Mouse (Mus musculus) lung, postnatal 0 days (tissue): ENCODE data around the gene Decr2. TPM values are rescaled to one million over a fixed set of nuclear protein-coding genes. Genes with fewer than 3 reads are reported as not detected.

Source experiments
- ATAC-seq: fragments of 200-750 bp; cut with Nextera tagmentation; 2 replicates; pipeline ENCODE4 v1.8.0; 2017; ENCODE audit warnings: moderate library complexity
- DNase-seq: peaks from one replicate; pipeline ENCODE4 v3.0.0-alpha.2; 2016; ENCODE audit warnings: low spot score
- H3K27ac ChIP-seq: fragments of 300-500 bp; sonication (generic); 2 replicates; pipeline ENCODE4 v1.5.1; 2014; ENCODE audit warnings: antibody characterized with exemption, mild to moderate bottlenecking, low read length, mixed read lengths
- H3K27me3 ChIP-seq: fragments of 300-500 bp; sonication (generic); replicated peaks from 2 replicates; pipeline ENCODE4 v1.6.1; 2014; ENCODE audit warnings: low read length, mixed read lengths; ENCODE audit not compliant: insufficient read depth
- H3K36me3 ChIP-seq: fragments of 300-500 bp; sonication (generic); 2 replicates; pipeline ENCODE4 v1.6.1; 2014; ENCODE audit warnings: low read length, mixed read lengths; ENCODE audit not compliant: insufficient read depth
- H3K4me1 ChIP-seq: fragments of 300-500 bp; sonication (generic); 2 replicates; pipeline ENCODE4 v1.6.1; 2014; ENCODE audit warnings: antibody characterized with exemption, low read depth, low read length, mixed read lengths; ENCODE audit not compliant: insufficient read depth
- H3K4me2 ChIP-seq: fragments of 300-500 bp; sonication (generic); replicated peaks from 2 replicates; pipeline ENCODE4 v1.6.1; 2014; ENCODE audit warnings: low read depth, mild to moderate bottlenecking, low read length, moderate library complexity, mixed read lengths
- H3K4me3 ChIP-seq: fragments of 300-500 bp; sonication (generic); 2 replicates; pipeline ENCODE4 v1.5.1; 2014; ENCODE audit warnings: low read depth, low read length
- H3K9ac ChIP-seq: fragments of 300-500 bp; sonication (generic); replicated peaks from 2 replicates; pipeline ENCODE4 v1.6.1; 2014; ENCODE audit warnings: low read depth, mild to moderate bottlenecking
- H3K9me3 ChIP-seq: fragments of 300-500 bp; sonication (generic); 2 replicates; pipeline ENCODE4 v1.6.1; 2016; ENCODE audit warnings: low read length, mixed read lengths
- CTCF ChIP-seq: IDR thresholded peaks from 2 replicates; pipeline ENCODE4 v1.5.1; 2016; ENCODE audit warnings: antibody characterized with exemption, mild to moderate bottlenecking
- EP300 ChIP-seq: IDR thresholded peaks from 2 replicates; pipeline ENCODE4 v1.6.1; 2016; ENCODE audit warnings: antibody characterized with exemption, mild to moderate bottlenecking, control low read depth
- WGBS: fragments of 180-500 bp; shearing (Covaris S2); extraction: QIAGEN DNeasy Blood & Tissue Kit; methylation state at CpG from one replicate; pipeline ENCODE4 v1.1.7; 2014; 5-methylcytosine and 5-hydroxymethylcytosine counted together
- polyA plus RNA-seq: library from polyadenylated mRNA; unstranded; fragments of >200 nt; fragmentation: Nextera tagmentation; extraction: Ambion mirVana; gene quantifications from 2 replicates; pipeline ENCODE4 v1.2.1, GENCODE M21; 2015

Gene Decr2
- 18.7 and 23.8 TPM in 2 replicates for polyA plus RNA-seq

DNA sequence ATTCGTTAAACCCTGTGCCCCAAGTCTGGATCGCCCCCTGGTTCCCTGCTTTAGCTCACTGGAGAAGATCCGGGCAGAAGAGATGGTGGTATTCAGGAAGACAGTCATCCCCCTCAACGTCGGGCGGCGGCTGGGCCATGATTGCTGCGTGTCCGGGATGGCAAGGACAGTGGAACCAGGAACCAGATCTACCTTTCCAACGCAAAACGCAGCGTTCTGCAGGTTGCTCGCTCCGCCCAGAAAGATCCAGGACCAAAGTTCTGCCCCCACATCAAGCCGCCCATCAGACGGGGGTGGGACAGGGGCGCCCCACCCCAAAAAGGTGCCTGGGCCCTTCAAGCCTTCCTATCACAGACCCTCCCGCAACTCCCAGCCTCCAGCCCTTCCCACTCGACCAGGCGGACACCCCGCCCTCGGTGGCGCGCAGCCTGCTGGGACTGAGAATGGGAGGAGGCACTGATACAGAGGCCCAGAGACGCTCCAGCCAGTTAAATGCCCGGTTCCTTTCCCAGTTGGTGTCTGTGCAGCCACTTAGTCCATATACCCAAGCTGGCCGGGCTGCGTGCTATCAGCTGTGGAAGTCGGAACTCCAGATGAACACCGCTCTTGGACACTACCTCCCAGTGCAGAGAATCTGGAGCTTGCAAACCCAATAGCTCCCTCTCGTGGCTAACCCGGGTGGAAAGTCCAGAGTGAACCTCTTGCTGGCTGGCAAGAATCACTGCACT is at the start of gene Decr2:
Gene Decr2 (minus strand): TSS at position 433 of the 728 bp plus-strand sequence.
- 1% methylated on average over 32 of the region's 32 CpGs for WGBS
- H3K9ac ChIP-seq: peak within 1 kb of the TSS; percentile 58
- DNase-seq (peak; percentile 95), ATAC-seq (peak; percentile 97)
- peak within 1 kb of the TSS; percentile 62 for H3K4me3 ChIP-seq
- TF ChIP-seq CTCF (peak; percentile 91), EP300 (no peak)
- H3K4me2 ChIP-seq: peak within 1 kb of the TSS; percentile 71
- peak within 1 kb of the TSS; percentile 68 for H3K27ac ChIP-seq
- H3K27me3 ChIP-seq: no peaks in the 10 kb centered on the region
- H3K4me1 ChIP-seq: no peaks in the 10 kb centered on the region
- no peaks in the 10 kb centered on the region for H3K9me3 ChIP-seq
- H3K36me3 ChIP-seq: no peaks in the 10 kb centered on the region

DNA sequence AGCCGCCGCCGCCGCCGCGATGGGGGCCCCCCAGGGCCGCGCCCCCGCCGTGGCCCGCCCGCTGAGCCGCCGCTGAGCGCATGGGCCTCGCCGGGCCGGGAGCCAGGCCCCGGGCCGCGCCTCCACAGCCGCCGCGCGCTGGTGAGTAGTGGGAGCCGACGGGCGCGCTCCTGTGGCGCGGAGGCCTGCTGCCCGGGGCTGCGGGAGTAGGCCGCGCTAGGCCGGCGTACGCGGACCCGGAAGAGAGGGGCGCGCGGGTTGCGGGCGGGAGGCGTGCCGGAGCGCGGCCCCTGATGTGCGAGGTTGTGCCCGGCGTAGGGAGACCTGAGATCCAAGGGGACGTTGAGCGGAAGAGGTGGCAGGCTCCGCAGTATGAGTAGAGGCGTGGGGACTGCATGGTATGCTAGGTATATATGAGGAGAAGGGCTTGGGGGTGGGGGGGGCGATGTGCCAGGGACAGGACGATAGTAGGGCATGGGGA is 48.8 kb upstream of the Decr2 start:
- WGBS: 0% methylated on average over 46 of the region's 58 CpGs
- no peaks in the 10 kb centered on the region for H3K4me1 ChIP-seq
- H3K4me2 ChIP-seq: peak overlapping the region; percentile 79
- H3K4me3 ChIP-seq: peak overlapping the region; percentile 85
- peak overlapping the region; percentile 92 for H3K9ac ChIP-seq
- DNase-seq (peak; percentile 68), ATAC-seq (peak; percentile 73)
- no peaks in the 10 kb centered on the region for H3K9me3 ChIP-seq
- H3K36me3 ChIP-seq: 0 out of 2 replicates have a peak, but pooled peaks cover 8% of the 10 kb centered on the region
- no peaks in the 10 kb centered on the region for H3K27me3 ChIP-seq
- peak overlapping the region; percentile 93 for H3K27ac ChIP-seq
- TF ChIP-seq EP300: no peak
- TF ChIP-seq CTCF: no peak

DNA sequence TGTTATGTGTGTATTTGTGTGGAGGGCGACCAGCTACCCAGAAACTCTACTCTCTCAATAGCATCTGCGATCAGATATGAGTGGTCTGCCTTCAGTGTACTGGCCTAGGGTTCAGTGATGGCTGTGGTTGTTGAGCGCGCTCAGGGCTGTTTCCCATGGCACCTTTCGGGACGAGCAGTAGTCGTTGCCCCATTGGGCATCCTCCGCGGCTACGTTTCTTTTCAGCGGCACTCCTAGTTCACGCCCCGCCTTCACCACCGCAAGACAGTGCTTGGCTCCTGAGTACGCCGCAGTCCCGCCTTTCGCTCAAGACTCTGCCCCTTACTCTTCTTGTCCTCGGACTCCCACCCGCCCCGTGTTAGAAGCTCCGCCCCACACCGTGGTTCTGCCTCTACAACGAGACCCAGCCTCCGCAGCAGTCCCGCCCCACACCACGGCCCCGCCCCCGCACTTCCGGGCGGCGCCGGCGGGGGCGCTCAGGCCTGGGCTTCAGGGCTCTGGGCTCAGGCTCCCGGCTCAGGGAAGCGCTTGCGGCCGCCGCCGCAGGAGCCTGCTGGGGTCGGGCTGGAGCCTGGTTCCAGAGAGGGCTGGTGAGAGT is 48.2 kb upstream of the Decr2 start, which contains the start of gene Axin1:
Gene Axin1 (plus strand): TSS at position 450 of the 598 bp plus-strand sequence.
- Histone ChIP-seq H3K4me3 (peak within 1 kb of the TSS; percentile 85), H3K4me1 (no peaks in the 10 kb centered on the region), H3K9ac (peak within 1 kb of the TSS; percentile 92), H3K27ac (peak within 1 kb of the TSS; percentile 93), H3K4me2 (peak within 1 kb of the TSS; percentile 79), H3K36me3 (0 out of 2 replicates have a peak, but pooled peaks cover 7% of the 10 kb centered on the region), H3K27me3 (no peaks in the 10 kb centered on the region), H3K9me3 (no peaks in the 10 kb centered on the region)
- ATAC-seq: peak; percentile 98
- peak; percentile 97 for DNase-seq
- WGBS: under 1% methylated on average over 34 of the region's 42 CpGs
- no peak for TF ChIP-seq EP300
- peak; percentile 71 for TF ChIP-seq CTCF

DNA sequence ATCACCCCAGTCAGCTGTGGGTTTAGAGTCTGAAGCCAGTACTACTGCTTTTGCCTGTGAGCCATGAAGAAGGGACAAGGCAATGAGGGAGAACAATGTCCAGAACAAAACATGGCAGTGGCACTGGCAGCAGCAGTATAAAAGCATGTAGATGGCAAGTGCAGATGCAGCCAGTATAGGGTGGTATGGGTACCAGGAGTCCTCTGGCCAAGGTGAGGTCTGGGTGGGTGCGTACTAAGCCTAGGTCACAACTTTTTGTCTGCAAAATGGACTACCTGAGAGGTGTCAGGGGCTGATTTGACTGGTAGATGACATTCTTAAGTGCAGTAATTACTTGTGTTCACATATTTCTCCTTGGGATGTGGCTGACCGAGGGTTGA is 47.6 kb upstream of the Decr2 start:
- 0 out of 2 replicates have a peak overlapping the region, but pooled peaks have one; percentile 93 for H3K27ac ChIP-seq
- TF ChIP-seq CTCF (no peak), EP300 (no peak)
- DNase-seq: no peak
- H3K4me2 ChIP-seq: peak overlapping the region; percentile 79; the same call in 1 of the 2 replicates
- H3K4me3 ChIP-seq: no peak overlapping the region
- H3K36me3 ChIP-seq: 0 out of 2 replicates have a peak, but pooled peaks cover 1% of the 10 kb centered on the region
- H3K4me1 ChIP-seq: no peaks in the 10 kb centered on the region
- 62% methylated on average over 2 of the region's 2 CpGs for WGBS
- peak overlapping the region; percentile 92; the same call in 1 of the 2 replicates for H3K9ac ChIP-seq
- ATAC-seq: no peak
- H3K27me3 ChIP-seq: no peaks in the 10 kb centered on the region
- H3K9me3 ChIP-seq: no peaks in the 10 kb centered on the region

DNA sequence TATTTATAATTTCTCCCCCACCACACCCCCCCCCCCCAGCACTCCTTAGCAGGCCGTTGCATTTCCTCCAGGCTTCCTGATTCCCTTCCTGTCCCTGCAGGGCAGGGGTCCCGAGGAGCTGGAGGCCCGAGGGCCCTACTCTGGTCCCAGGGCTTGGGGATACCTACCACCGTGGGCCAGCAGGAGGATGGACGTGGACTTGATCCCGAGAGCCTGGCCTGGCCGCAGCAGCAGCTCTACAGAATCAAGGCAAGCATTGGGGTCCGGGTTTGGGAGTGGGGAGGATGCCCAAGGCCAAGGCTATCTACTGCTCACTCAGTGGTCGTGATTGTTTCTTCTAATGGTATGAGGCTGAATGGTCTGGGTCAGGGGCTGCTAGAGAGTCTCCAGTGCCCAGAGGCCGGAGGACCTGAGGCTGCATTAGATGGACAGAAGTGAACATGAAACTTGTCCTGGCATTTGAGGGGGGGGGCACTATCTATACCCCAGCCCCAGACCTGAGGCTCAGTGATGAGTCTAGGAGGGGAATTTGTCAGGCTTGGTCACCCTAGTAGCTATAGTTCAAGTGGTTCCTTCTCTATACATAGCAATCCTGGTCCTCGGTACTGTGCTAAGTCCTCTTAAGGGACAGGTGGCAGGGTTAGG is 47.1 kb upstream of the Decr2 start:
- DNase-seq (no peak), ATAC-seq (no peak)
- Histone ChIP-seq H3K36me3 (no peaks in the 10 kb centered on the region), H3K4me3 (no peak overlapping the region), H3K27ac (no peak overlapping the region), H3K4me1 (no peaks in the 10 kb centered on the region), H3K27me3 (no peaks in the 10 kb centered on the region), H3K4me2 (no peak overlapping the region), H3K9me3 (no peaks in the 10 kb centered on the region), H3K9ac (no peak overlapping the region)
- TF ChIP-seq CTCF (no peak), EP300 (no peak)
- WGBS: 75% methylated on average over 11 of the region's 11 CpGs
